Mouse (Mus musculus) ES-Bruce4 (cell line): Measurements from ENCODE around the gene Ctdnep1. TPM values are rescaled to one million over a fixed set of nuclear protein-coding genes. Genes with fewer than 3 reads are reported as not detected.
"Not testable (repeated sequence)": the region's sequence is repeated elsewhere in the genome, so short reads cannot be mapped to it uniquely, and the experiment has no call there.

ENCODE experiments used
- H3K27ac ChIP-seq: 2 replicates; pipeline ENCODE4 v1.5.1; 2012; ENCODE audit warnings: low read length, inconsistent platforms; ENCODE audit not compliant: insufficient read depth
- H3K27me3 ChIP-seq: 2 replicates; pipeline ENCODE4 v1.6.1; 2012; ENCODE audit warnings: mild to moderate bottlenecking, low read length, inconsistent platforms; ENCODE audit not compliant: control insufficient read depth, poor library complexity, insufficient read depth, severe bottlenecking
- H3K36me3 ChIP-seq: 2 replicates; pipeline ENCODE4 v1.6.1; 2012; ENCODE audit warnings: inconsistent platforms, mild to moderate bottlenecking, low read length, moderate library complexity; ENCODE audit not compliant: control insufficient read depth, poor library complexity, insufficient read depth, severe bottlenecking
- H3K4me1 ChIP-seq: one replicate; pipeline ENCODE4 v1.8.1; 2011; ENCODE audit warnings: low read length; ENCODE audit not compliant: control insufficient read depth, insufficient read depth
- H3K4me3 ChIP-seq: 2 replicates; pipeline ENCODE4 v1.5.1; 2011; ENCODE audit warnings: low read depth, mild to moderate bottlenecking, low read length
- H3K9ac ChIP-seq: 2 replicates; pipeline ENCODE4 v1.6.1; 2012; ENCODE audit warnings: low read depth, mild to moderate bottlenecking, inconsistent platforms; ENCODE audit not compliant: poor library complexity, severe bottlenecking
- H3K9me3 ChIP-seq: replicated peaks from 2 replicates; pipeline ENCODE4 v1.6.1; 2012; ENCODE audit warnings: mild to moderate bottlenecking, low read length, inconsistent platforms; ENCODE audit not compliant: control insufficient read depth, poor library complexity, insufficient read depth, severe bottlenecking
- CTCF ChIP-seq: IDR thresholded peaks from one replicate; pipeline ENCODE4 v1.8.1; 2011; ENCODE audit warnings: low read depth, low read length
- EP300 ChIP-seq: IDR thresholded peaks from 2 replicates; pipeline ENCODE4 v1.6.1; 2011; ENCODE audit warnings: low read depth, low read length; ENCODE audit not compliant: insufficient read depth
- POLR2A ChIP-seq: IDR thresholded peaks from one replicate; pipeline ENCODE4 v1.8.1; 2011; ENCODE audit warnings: low read length; ENCODE audit not compliant: insufficient read depth
- polyA plus RNA-seq: library from polyadenylated mRNA; stranded (reverse); fragments of >200 nt; gene quantifications from 2 replicates; pipeline ENCODE4 v1.2.4, GENCODE M21; 2011; ENCODE audit warnings: low read depth; ENCODE audit not compliant: missing spikeins, insufficient read depth, insufficient read length

Gene Ctdnep1
- polyA plus RNA-seq, 1 experiment = 61.9 TPM

- no peak within 1 kb of the TSS for H3K27ac ChIP-seq
- no peak for TF ChIP-seq CTCF
- no peak for TF ChIP-seq POLR2A
- TF ChIP-seq EP300 = no peak
These were observed 32.7 kb upstream of the Ctdnep1 start, which contains the start of gene Slc2a4 for GRCm38 (mm10) chr11:69948066-69948762. TSS of gene Slc2a4 (minus strand) at chr11:69948188.

GRCm38 (mm10) chr11:69948763-69949150 lies 32.2 kb upstream of the Ctdnep1 start:
- Histone ChIP-seq H3K9ac (peak overlapping the region; percentile 5; the same call in 1 of the 2 replicates), H3K36me3 (no peaks in the 10 kb centered on the region), H3K9me3 (no peaks in the 10 kb centered on the region), H3K27me3 (no peaks in the 10 kb centered on the region), H3K27ac (no peak overlapping the region), H3K4me1 (no peaks in the 10 kb centered on the region), H3K4me3 (peak overlapping the region; percentile 64)
- TF ChIP-seq EP300 (no peak), CTCF (peak; percentile 91)

More at GRCm38 (mm10) chr11:69948066-69948762, 32.7 kb upstream of the Ctdnep1 start, which contains the start of gene Slc2a4:
- H3K9me3 ChIP-seq = no peaks in the 10 kb centered on the region
- H3K4me3 ChIP-seq = peak within 1 kb of the TSS; percentile 64
- no peaks in the 10 kb centered on the region for H3K27me3 ChIP-seq
- no peaks in the 10 kb centered on the region for H3K4me1 ChIP-seq
- H3K36me3 ChIP-seq = no peaks in the 10 kb centered on the region
- H3K9ac ChIP-seq = peak within 1 kb of the TSS; percentile 48

GRCm38 (mm10) chr11:69950807-69951459 lies 30.0 kb upstream of the Ctdnep1 start:
- Histone ChIP-seq H3K36me3 (no peaks in the 10 kb centered on the region), H3K4me3 (no peak overlapping the region), H3K9ac (no peak overlapping the region), H3K27me3 (no peaks in the 10 kb centered on the region), H3K27ac (no peak overlapping the region), H3K9me3 (no peaks in the 10 kb centered on the region), H3K4me1 (no peaks in the 10 kb centered on the region)
- peak; percentile 63 for TF ChIP-seq CTCF
- TF ChIP-seq POLR2A = no peak

GRCm38 (mm10) chr11:69952274-69952673 lies 28.7 kb upstream of the Ctdnep1 start:
- no peaks in the 10 kb centered on the region for H3K9me3 ChIP-seq
- H3K36me3 ChIP-seq = no peaks in the 10 kb centered on the region
- no peak overlapping the region for H3K27ac ChIP-seq
- no peak overlapping the region for H3K9ac ChIP-seq
- H3K4me3 ChIP-seq = no peak overlapping the region
- no peaks in the 10 kb centered on the region for H3K27me3 ChIP-seq
- no peaks in the 10 kb centered on the region for H3K4me1 ChIP-seq
- TF ChIP-seq CTCF = peak; percentile 42
- no peak for TF ChIP-seq EP300
- TF ChIP-seq POLR2A = no peak

- no peak overlapping the region for H3K9ac ChIP-seq
- H3K27me3 ChIP-seq = no peaks in the 10 kb centered on the region
- TF ChIP-seq POLR2A (no peak), CTCF (no peak), EP300 (no peak)
- H3K4me3 ChIP-seq = no peak overlapping the region
- no peak overlapping the region for H3K27ac ChIP-seq
- H3K4me1 ChIP-seq = no peaks in the 10 kb centered on the region
- no peaks in the 10 kb centered on the region for H3K9me3 ChIP-seq
- no peaks in the 10 kb centered on the region for H3K36me3 ChIP-seq
These were observed 27.6 kb upstream of the Ctdnep1 start for GRCm38 (mm10) chr11:69953267-69953915.

GRCm38 (mm10) chr11:69955618-69956017 lies 25.3 kb upstream of the Ctdnep1 start:
- not testable (repeated sequence) for H3K9ac ChIP-seq, H3K36me3 ChIP-seq, H3K27ac ChIP-seq, H3K27me3 ChIP-seq, H3K9me3 ChIP-seq, H3K4me3 ChIP-seq, H3K4me1 ChIP-seq
